Mouse (Mus musculus): ENCODE results near the gene Lig3.

Gene Lig3

DNA sequence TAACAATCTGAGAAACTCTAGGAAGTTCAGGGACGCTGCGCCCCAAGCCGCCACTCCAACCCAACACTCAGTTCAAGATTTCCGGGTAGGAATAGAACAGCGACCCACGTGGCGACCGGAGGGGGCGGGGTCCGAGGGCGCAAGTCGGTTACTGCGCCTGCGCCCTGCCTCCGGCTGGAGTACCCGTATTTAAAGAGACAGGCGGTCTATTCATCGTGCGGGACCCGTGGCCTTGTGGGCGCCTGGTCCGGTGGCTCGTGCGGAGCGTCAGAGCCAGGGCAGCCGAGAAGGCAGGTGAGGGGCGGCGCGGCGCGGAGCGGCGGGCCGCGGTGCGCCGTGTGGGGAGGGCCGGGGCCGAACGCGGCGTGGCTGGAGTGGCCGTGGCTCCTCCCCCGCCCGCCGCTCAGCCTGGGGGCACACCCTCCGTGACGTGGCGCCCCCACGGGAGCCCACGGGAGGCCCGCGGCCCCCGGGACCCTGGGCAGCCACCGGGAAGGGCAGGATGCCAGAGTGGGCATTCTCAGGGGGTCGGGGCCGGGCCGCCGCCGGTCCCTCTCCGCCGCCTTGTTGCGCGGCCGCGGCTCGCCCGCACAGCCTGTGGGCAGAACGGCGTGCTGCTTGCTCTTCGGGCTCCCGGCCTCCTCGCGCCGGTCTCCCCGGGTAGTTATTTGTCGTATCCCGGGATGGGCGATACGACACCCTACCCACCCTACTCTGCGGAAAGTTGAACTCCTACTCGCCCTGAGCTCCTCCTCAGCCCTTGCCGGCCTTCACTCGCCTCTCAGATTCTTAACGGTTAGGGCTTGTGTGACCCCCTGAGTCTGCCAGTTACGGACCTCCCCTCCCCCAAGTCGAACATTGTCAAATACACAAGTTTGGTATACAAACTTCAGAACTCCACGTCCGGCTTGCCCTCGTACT lies at the start of gene Lig3:
Lig3 (plus strand) TSS at position 126 of the 921 bp plus-strand sequence.
- DNase-seq, result peak; percentile 97 to 98

DNA sequence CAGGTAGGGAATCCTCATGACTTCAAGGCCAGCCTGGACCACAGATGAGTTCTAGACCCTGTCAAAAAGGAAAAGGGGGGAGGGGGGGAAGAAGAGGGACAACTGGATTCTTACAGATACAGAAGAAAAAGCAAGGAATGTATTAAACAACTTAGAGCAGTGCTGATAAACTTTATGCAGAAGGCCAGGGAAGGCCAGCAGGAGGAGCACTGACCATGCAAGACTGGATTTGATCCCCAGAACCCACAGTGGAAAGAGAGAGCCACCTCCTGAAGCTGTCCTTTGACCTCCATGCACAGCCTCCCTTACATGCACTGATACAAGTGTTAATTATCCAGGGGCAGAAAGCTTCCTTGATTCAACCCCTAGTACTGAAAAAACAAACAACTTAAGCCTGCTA lies 46.7 kb upstream of the Lig3 start:
- DNase-seq, result no peak

DNA sequence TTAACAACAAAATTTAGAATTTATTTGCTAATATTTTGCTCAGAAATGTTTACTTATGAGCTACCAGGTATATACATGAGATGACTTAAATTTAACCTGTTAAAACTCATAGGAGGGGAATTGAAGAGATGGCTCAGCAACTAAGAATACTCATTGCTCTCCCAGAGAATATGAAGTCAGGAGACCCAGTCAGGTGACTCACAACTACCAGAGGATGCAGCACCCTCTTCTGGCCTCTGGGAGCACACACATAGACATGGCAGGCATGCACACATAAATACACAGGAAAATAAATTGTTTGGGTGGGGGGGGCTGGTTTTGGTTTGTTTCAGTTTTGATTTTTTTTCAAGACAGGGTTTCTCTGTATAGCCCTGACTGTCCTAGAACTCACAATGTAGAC lies 41.9 kb upstream of the Lig3 start:
- DNase-seq, result no peak

DNA sequence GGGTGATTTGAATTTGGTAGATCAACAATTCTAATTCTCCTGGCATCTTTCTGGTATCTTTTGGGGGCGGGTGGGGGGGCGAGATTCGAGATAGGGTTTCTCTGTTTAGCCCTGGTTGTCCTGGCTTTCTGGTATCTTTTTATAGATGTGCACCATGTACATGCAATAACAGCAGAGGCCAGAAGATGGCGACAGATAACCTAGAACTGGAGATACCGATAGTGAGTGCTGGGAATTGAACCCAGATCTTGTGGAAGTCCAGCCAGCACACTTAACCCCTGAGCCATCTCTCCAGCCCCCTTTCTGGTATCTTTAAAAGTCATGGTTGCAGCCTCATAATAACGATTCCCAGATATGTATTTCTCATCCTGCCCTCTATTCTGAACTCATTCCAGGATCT lies 34.8 kb upstream of the Lig3 start:
- peak; percentile 42 to 51 for DNase-seq

DNA sequence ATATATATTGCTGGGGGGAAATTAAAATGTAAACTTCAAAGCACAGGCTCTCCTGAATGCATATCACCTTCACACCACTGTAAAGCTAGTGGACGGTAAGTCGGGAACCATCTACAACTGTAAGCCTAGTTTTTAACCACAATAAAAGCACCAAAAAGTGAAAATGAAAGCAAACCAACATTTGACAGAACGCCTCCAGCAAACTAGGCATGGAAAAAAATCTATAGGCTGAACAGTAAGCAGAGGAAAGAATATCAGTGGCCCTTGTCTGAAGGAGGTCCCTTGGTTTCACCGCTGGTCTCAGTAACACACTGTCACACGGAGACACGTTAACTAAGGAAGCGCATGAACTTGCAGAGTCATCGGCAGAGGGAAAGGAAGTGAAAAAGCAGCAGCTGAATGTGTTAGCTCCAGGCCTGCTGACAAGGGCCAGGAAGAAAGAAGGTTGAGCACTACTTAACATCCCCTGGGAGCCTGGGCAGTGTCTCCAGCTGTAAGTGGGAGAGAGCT lies 34.0 kb upstream of the Lig3 start:
- no peak for DNase-seq

DNA sequence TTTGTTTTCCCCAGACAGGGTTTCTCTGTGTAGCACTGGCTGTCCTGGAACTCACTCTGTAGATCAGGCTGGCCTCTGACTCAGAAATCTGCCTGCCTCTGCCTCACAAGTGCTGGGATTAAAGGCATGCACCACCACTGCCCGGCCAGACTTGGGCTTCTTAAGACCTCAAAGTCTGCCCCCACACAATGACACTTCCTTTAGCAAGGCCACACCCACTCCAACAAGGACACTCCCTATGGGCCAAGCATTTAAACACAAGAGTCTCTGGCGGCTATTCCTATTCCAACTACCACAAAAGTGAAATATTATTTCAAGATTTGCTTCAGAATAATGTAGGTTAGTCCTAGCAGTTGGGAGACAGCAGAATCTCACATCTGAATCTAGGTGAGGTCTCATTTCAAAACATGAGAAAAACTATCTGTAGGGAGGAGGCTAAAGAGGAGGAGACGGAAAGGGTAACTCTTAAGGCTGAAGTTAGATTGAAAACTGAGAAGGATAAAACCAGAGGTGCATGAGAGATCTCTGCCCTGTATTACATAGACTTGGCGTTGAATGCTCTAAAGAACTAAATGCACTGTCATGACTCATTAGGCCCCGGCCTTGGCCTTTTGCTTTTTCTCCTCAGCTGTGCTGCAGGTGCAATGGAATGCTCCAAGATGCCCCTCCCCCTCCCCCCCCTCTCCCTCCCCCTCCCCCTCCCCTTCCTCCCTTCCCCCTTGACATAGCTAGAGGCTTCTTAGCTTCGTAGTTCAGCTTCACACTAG lies 28.4 kb upstream of the Lig3 start:
- DNase-seq, result no peak

DNA sequence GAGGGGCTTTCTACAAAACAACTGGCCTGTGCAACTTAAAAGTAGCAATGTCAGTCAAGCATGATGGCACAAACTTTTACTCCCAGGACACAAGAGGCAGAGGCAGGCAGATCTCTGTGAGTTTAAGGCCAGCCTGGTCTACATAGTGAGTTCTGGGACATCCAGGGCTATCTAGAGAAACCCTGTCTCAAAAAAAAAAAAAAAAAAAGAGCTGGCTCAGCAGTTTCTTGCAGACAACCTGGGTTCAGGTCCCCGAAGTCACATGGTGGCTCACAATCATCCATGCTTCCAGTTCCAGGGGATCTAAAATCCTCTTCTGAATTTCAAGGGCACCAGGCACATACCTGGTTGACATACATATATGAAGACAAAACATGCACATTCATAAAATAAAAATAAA lies 25.0 kb upstream of the Lig3 start:
- DNase-seq, result no peak

DNA sequence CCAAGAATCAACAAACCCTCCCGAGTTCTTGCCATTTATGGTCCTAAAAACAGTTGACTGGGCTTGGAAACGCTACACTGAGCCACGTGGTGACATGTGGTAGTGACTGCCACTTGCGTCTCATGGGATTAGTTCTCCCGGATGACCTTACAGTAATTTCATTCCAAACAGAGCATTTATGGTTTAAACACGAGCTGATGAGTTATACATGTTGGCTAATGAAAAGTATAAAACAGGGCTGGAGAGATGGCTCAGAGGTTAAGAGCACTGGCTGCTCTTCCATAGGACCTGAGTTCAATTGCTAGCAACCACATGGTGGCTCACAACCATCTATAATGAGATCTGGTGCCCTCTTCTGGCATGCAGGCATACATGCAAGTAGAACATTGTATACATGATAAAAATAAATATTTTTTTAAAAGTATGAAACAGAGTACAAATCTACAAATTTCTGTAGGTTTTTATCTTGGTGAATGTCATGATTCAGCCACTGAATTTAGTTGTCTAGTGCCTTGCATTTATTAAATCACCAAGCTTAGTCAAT lies 18.6 kb upstream of the Lig3 start:
- no peak for DNase-seq

DNA sequence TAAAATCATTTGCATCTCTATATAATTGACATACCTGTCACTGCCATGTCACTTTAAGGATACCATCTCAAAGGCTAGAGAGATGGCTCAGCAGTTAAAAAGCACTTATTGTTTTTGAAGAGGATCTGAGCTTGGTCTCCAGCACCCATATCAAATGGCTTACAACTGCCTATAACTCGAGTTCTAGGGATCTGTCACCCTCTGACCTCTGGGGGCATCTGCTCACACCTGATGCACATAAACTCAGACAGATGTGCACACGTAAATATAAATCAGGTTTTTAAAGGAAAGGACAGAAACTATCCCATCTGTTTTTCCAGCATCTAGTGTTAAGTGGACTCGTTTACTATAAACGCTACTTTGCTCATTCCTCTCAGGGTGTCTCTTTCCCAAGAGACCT lies 17.6 kb upstream of the Lig3 start:
- DNase-seq, result no peak

DNA sequence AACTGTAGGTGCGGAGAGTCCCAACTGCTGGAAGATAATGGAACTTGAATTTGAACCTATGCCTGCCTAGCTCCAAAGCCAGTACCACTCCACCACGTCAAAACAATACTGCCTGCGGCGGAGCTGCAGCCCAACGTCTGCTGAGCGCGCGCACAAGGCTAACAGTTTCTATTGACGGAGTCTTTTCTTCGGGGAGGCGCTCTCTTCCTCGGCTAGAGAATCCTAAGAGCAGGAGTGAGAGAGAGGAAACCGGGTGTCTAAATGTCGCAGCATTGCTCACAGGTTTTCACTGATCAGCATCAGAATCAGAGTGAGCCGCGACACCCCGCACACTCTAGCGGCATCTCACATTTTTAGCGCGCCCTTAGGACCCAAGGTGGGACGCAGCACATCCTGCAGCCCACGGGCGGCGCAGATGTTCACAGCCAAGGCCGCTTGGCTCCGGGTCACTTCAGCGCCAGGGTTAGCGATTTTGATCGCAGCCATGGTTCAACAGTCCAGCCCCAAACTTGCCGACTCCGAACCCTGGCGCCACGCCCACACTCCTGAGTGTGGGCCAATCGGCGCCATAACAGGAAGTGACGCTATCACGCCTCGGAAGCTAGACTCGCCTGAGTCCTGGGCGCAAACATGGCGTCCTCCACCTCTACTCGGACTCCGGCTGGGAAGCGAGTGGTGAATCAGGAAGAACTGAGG lies 17.0 kb upstream of the Lig3 start, which contains the start of the genes Cct6b and Zfp830:
Cct6b (minus strand) TSS at position 580 of the 696 bp plus-strand sequence.
Zfp830 (plus strand) TSS at position 604 of the 696 bp plus-strand sequence.
- DNase-seq, result peak; percentile 96 to 97

DNA sequence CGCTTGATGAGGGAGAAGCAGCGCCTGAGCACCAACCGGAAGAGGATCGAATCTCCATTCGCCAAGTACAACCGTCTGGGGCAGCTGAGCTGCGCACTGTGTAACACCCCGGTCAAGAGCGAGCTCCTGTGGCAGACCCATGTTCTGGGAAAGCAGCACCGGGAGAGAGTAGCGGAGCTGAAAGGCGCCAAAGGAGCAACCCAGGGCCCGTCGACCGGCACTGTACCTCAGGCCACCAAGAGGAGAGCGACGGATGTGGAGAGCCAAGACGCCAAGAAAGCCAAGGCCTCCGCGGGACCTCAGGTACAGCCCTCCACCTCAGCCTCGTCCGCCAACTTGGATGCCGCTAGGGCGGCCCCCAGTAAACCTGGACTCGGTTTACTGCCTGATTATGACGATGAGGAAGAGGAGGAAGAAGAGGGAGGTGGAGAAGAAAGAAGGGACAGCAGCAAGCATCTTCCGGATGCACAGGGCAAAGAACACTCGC lies 16.4 kb upstream of the Lig3 start:
- no peak for DNase-seq

DNA sequence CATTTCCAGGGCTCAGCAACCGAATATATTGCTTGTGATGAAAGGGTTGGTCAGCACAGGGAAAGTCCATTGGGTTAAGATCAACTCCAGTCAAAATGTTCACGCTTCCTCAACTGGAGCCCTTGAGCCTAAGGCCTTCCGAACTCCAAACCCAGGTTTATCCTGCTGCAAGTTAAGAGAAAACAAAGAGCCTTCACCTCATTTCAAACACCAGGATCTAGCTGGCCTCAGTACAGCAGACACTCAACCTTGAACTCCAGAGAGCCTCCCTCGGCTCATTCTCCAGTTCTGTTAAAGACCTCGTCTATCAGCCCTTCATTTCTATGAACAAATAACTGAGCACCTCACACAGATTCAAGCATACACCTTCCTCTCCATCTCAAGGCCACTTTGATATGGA lies 774 bp upstream of the Lig3 start:
- no peak for DNase-seq

DNA sequence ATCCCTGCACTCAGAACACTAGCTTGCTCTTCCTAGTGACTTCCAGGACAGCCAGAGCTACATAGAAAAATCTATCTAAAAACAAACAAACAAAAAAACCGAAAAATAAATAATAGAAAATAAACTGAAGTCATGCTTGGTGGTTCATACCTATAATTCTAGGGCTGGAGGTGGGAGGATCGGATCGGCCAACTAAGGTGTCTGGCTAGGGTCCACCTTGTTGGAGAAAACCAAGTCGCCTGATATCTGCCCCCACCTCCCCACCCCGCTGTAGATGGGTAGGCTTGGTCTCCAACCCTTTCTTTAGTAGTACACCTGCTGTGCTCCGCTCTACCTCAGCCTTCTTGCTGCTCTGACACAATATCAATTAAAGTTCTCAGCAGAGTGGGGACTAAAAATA lies 1.3 kb downstream of the Lig3 start:
- peak in 1 of 2 experiments; percentile 18 for DNase-seq

DNA sequence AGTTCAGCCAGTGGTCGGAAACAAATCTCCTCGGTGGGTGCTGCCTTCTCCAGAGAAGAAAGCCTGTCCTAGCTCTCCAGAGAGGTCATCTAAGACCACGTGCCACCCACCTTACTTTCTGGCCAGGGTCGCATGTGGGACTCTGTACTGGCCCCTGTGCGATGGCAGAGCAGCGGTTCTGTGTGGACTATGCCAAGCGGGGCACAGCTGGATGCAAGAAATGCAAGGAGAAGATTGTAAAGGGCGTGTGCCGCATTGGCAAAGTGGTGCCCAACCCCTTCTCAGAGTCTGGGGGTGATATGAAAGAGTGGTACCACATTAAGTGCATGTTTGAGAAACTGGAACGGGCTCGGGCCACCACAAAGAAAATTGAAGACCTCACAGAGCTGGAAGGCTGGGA lies 2.5 kb downstream of the Lig3 start:
- DNase-seq, result no peak

DNA sequence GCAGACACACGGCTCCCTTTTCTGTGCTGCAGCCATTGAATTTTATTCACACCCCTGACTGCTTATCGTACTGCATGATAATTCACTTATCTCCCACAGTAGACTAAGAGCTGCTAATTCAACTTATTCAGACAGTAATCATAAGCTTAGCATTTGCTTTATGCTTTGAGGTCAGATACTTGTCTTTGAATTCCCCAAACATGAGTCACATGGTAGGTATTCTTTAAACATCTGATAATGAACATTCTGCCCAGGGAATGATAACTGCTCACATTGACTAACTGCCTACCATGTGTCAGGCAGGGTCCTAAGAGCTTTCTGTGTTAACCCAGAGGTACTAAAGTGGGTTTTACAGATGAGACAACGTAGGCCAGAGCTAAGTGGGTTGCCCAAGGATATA lies 25.7 kb downstream of the Lig3 start:
- no peak for DNase-seq

DNA sequence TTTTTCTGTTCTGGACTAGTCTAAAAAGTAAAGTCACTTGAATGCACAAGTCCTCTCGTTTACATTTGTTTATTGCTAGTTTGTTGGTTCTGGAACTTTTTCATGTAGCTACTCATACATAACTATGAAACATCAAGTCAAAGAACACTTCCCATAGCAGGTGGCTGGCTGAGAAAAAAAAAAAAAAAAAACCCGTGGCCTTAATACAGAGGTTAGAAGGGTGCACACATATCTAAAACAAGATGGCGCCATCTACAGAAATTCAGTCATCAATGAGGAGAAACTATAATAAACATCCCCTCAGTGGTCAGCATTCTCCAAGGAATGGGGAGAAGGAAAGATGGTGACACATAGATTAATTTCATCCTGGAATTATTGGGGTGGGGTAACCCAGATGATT lies 26.5 kb downstream of the Lig3 start:
- DNase-seq, result no peak

DNA sequence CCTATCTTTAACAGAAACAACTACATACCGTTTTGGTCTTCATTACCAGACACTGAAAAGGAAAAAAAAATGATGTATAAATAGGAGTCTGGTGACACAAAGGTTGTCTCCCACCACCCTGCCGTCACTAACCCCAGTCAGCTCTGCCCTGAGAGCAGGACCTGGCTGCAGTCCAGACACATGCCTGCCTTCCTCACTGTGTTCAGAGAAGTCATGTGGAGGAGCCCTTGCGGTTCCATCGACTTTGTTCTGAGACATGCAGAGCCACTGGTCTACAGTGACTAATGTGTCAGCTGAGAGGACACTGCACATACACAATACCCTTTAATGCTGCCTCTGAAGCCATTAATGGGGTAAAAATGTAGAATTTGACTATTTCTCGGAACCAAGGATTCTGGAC lies 27.6 kb downstream of the Lig3 start:
- DNase-seq, result peak; percentile 30 to 42

DNA sequence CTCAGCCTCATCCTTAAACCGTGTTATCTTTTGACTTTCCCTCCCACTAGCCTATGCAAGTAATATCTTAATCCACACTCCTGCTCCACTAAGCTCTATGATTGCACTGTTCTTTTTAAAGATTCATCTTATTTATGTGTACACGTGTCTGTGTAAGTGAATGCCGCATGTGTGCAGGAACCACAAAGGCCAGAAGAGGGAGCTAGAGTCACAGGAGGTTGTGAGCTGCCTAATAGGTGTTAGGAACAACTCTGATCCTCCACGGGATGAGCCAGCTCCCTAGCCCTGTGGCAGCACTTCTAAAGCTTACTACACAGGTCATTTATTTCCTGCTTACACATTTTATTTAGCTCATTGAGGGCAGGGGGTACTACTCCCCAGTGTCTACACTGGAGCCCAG lies 38.4 kb downstream of the Lig3 start:
- peak; percentile 58 to 62 for DNase-seq

DNA sequence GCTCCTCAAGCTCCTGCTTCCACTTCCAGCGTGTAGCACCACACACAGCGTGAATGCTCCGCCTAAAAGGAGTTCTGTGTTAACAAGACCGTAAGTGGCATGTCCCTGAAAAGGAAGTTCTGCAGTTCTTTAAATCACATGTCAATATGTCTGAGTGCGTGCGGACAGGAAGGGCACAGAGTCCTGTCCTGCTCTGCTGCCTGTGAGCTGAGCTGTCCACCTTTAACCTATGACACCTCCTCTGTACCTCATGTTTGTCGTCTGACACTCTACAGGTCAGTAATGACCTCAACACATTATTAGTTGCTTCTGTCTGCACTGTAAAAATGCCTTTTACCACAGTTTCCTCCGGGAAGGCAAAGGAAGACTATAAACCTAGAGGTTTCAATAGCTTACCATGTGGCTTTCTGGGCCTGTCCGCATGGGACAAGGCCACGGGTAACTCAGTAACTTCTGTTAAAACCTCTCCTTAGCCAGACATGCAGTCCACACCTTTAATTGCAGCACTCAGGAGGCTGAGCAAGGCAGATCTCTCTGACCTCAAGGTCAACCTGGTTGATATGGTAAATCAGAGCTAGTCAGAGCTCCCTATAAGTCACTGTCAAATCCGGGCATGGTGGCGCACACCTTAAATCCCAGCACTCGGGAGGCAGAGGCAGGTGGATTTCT lies 40.0 kb downstream of the Lig3 start:
- no peak for DNase-seq

DNA sequence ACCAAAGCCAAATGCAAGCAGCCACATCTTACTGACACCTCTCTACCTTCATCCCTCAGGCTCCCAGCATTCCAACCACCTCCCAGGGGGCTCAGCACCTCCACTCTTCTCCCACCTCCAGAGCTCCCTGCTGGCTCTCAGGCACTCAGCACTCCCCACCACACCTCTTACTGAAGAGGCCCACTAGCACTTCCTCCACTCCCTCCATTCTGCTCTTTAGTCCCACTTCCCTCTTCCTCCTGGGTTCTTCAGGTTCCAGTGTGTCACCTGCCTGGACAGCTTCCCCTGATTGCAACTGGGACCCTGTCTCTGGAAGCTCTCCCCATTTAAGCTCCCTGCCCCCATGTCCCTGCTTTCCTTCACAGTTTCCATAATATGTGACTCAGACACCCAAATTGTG lies 45.9 kb downstream of the Lig3 start:
- no peak for DNase-seq

DNA sequence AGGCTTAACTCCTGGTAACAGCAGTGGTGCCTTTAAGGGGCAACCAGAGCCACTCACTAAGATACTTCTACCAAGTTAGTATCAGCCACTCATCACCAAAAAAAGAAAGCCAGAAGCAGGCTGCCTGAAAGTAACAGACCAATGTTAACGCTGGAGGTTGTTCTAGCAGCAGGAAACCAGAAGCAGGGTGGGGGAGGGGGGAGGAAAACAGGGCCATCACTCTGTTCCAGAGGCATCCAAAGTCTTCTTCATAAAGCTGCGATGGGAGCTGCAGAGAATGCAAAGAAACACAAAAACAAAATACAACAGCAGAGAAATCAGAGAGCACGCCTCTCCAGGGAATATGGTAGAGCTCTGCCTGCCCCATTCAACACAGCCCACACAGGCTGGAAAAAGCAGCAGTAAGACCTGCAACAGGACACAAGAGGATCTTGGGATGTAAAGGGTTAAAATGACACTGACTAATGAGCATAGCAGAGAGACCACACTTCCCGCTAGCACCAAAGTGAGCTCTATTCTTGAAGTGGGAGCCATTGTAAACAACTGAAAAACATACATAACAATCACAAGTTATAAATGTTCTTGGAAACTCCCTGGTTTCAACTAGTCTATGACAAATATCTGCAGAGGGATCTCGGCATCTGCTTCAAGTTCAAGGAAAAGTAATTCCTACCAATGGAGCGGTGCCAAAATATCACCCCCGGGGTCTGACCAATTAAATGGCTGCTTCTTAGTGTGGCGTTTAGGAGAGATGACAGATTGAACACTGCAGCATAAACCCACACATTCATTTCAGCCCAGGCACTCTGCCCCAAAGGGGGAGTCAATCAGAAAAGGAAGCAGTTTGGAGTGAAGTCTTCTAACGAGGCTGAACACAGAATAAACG lies 50.3 kb downstream of the Lig3 start:
- DNase-seq, result peak; percentile 35 to 50

All from cerebellum, postnatal 10 days (tissue).